Mouse (Mus musculus): Measurements from ENCODE around the gene Cldn5.

GRCm38 (mm10) chr16:18769501-18769900, 7.1 kb upstream of the Cldn5 start:
- TF ChIP-seq CTCF (conservative IDR thresholded peaks at IDR 0.05; ENCODE audit: low read length) = no peak
- peak; percentile 34; the same call in 1 of the 2 replicates for TF ChIP-seq POU5F1 (IDR thresholded peaks at IDR 0.05; ENCODE audit: borderline replicate concordance, low read length)
